Mouse (Mus musculus) lung, embryonic 14.5 days (tissue): ENCODE data around the gene Strn4. TPM values are rescaled to one million over a fixed set of nuclear protein-coding genes. Genes with fewer than 3 reads are reported as not detected.

ENCODE experiments used
- ATAC-seq: fragments of 200-750 bp; cut with Nextera tagmentation; 2 replicates; pipeline ENCODE4 v1.8.0; 2017; ENCODE audit warnings: mild to moderate bottlenecking, moderate TSS enrichment, moderate library complexity; ENCODE audit not compliant: insufficient read depth
- DNase-seq: peaks from one replicate; pipeline ENCODE4 v3.0.0-alpha.2; 2015
- H3K27ac ChIP-seq: fragments of 300-500 bp; sonication (generic); 2 replicates; pipeline ENCODE4 v1.5.1; 2014; ENCODE audit warnings: low read depth, mild to moderate bottlenecking, moderate library complexity
- H3K27me3 ChIP-seq: fragments of 300-500 bp; sonication (generic); 2 replicates; pipeline ENCODE4 v1.6.1; 2014; ENCODE audit warnings: low read length, control low read depth; ENCODE audit not compliant: insufficient read depth
- H3K36me3 ChIP-seq: fragments of 300-500 bp; sonication (generic); 2 replicates; pipeline ENCODE4 v1.6.1; 2014; ENCODE audit warnings: control low read depth; ENCODE audit not compliant: insufficient read depth
- H3K4me1 ChIP-seq: fragments of 300-500 bp; sonication (generic); 2 replicates; pipeline ENCODE4 v1.6.1; 2014; ENCODE audit warnings: antibody characterized with exemption, control low read depth; ENCODE audit not compliant: insufficient read depth
- H3K4me2 ChIP-seq: fragments of 300-500 bp; sonication (generic); 2 replicates; pipeline ENCODE4 v1.6.1; 2014; ENCODE audit warnings: mild to moderate bottlenecking
- H3K4me3 ChIP-seq: fragments of 300-500 bp; sonication (generic); 2 replicates; pipeline ENCODE4 v1.5.1; 2014; ENCODE audit warnings: low read depth, low read length
- H3K9ac ChIP-seq: fragments of 300-500 bp; sonication (generic); 2 replicates; pipeline ENCODE4 v1.6.1; 2014
- H3K9me3 ChIP-seq: fragments of 300-500 bp; sonication (generic); 2 replicates; pipeline ENCODE4 v1.6.1; 2016; ENCODE audit warnings: low read depth, low read length, control low read depth
- CTCF ChIP-seq: IDR thresholded peaks from 2 replicates; pipeline ENCODE4 v1.5.1; 2016; ENCODE audit warnings: antibody characterized with exemption, low read depth
- WGBS: fragments of 180-500 bp; shearing (Covaris S2); extraction: QIAGEN DNeasy Blood & Tissue Kit; methylation state at CpG from one replicate; pipeline ENCODE4 v1.1.7; 2014; 5-methylcytosine and 5-hydroxymethylcytosine counted together
- polyA plus RNA-seq: library from polyadenylated mRNA; unstranded; fragments of >200 nt; fragmentation: Nextera tagmentation; extraction: Ambion mirVana; gene quantifications from 2 replicates; pipeline ENCODE4 v1.2.1, GENCODE M21; 2014

Strn4 gene
- polyA plus RNA-seq, 1 experiment from 2014 or later = 134 TPM

- Histone ChIP-seq H3K4me2 (no peak overlapping the region), H3K4me1 (peaks cover 16% of the 10 kb centered on the region), H3K9me3 (no peaks in the 10 kb centered on the region), H3K27me3 (no peaks in the 10 kb centered on the region), H3K27ac (peak overlapping the region; percentile 62; the same call in 1 of the 2 replicates), H3K9ac (no peak overlapping the region), H3K4me3 (no peak overlapping the region), H3K36me3 (peaks cover 56% of the 10 kb centered on the region)
- ATAC-seq = no peak
- WGBS = 83% methylated on average over 4 of the region's 4 CpGs
- no peak for TF ChIP-seq CTCF
- DNase-seq = no peak
Measured at GRCm38 (mm10) chr7:16841078-16841477, 25.4 kb downstream of the Strn4 start.

- no peak for TF ChIP-seq CTCF
- peaks cover 52% of the 10 kb centered on the region for H3K36me3 ChIP-seq
- H3K9me3 ChIP-seq = no peaks in the 10 kb centered on the region
- WGBS = 33% methylated on average over 11 of the region's 11 CpGs
- peak overlapping the region; percentile 62 for H3K27ac ChIP-seq
- DNase-seq = peak; percentile 23
- H3K4me3 ChIP-seq = peak overlapping the region; percentile 64
- H3K4me1 ChIP-seq = peaks cover 16% of the 10 kb centered on the region
- H3K9ac ChIP-seq = peak overlapping the region; percentile 75; the same call in 1 of the 2 replicates
- H3K27me3 ChIP-seq = no peaks in the 10 kb centered on the region
- peak overlapping the region; percentile 98 for H3K4me2 ChIP-seq
- ATAC-seq = peak; percentile 1; the same call in 1 of the 2 replicates
Measured at GRCm38 (mm10) chr7:16841561-16842560, 26.2 kb downstream of the Strn4 start.

GRCm38 (mm10) chr7:16842645-16843063 lies 27.0 kb downstream of the Strn4 start, which contains the start of gene Prkd2:
Gene Prkd2 (plus strand): TSS chr7:16842902.
- Histone ChIP-seq H3K9me3 (no peaks in the 10 kb centered on the region), H3K9ac (peak within 1 kb of the TSS; percentile 75), H3K27ac (peak within 1 kb of the TSS; percentile 86), H3K36me3 (peaks cover 49% of the 10 kb centered on the region), H3K4me3 (peak within 1 kb of the TSS; percentile 64), H3K27me3 (no peaks in the 10 kb centered on the region), H3K4me1 (peaks cover 16% of the 10 kb centered on the region), H3K4me2 (peak within 1 kb of the TSS; percentile 98)
- ATAC-seq (peak; percentile 86), DNase-seq (peak; percentile 96)
- no peak for TF ChIP-seq CTCF
- under 1% methylated on average over 32 of the region's 32 CpGs for WGBS

- TF ChIP-seq CTCF = peak; percentile 4; the same call in 1 of the 2 replicates
- Histone ChIP-seq H3K9me3 (no peaks in the 10 kb centered on the region), H3K27me3 (no peaks in the 10 kb centered on the region), H3K4me1 (peaks cover 16% of the 10 kb centered on the region), H3K27ac (peak overlapping the region; percentile 86), H3K36me3 (peaks cover 40% of the 10 kb centered on the region), H3K4me3 (peak overlapping the region; percentile 64), H3K4me2 (peak overlapping the region; percentile 98), H3K9ac (peak overlapping the region; percentile 75)
- DNase-seq (peak; percentile 41), ATAC-seq (no peak)
- 1% methylated on average over 33 of the region's 33 CpGs for WGBS
Measured at GRCm38 (mm10) chr7:16843441-16844171, 27.9 kb downstream of the Strn4 start.

- no peak for DNase-seq
- WGBS = 63% methylated on average over 3 of the region's 3 CpGs
- no peaks in the 10 kb centered on the region for H3K9me3 ChIP-seq
- peaks cover 16% of the 10 kb centered on the region for H3K4me1 ChIP-seq
- no peaks in the 10 kb centered on the region for H3K27me3 ChIP-seq
- peak overlapping the region; percentile 64 for H3K4me3 ChIP-seq
- peak overlapping the region; percentile 14 for H3K9ac ChIP-seq
- H3K27ac ChIP-seq = peak overlapping the region; percentile 22; the same call in 1 of the 2 replicates
- no peak for ATAC-seq
- peaks cover 38% of the 10 kb centered on the region for H3K36me3 ChIP-seq
- H3K4me2 ChIP-seq = peak overlapping the region; percentile 98
- TF ChIP-seq CTCF = no peak
Measured at GRCm38 (mm10) chr7:16844696-16845071, 29.0 kb downstream of the Strn4 start.

- Histone ChIP-seq H3K9me3 (no peaks in the 10 kb centered on the region), H3K4me2 (peak overlapping the region; percentile 98), H3K36me3 (peaks cover 38% of the 10 kb centered on the region), H3K4me3 (peak overlapping the region; percentile 64), H3K9ac (peak overlapping the region; percentile 14), H3K4me1 (peaks cover 16% of the 10 kb centered on the region), H3K27me3 (no peaks in the 10 kb centered on the region), H3K27ac (peak overlapping the region; percentile 22; the same call in 1 of the 2 replicates)
- ATAC-seq = peak; percentile 9; the same call in 1 of the 2 replicates
- DNase-seq = peak; percentile 52
- no peak for TF ChIP-seq CTCF
- WGBS = 29% methylated on average over 14 of the region's 14 CpGs
Measured at GRCm38 (mm10) chr7:16845072-16845819, 29.6 kb downstream of the Strn4 start.
